Mouse (Mus musculus) heart, adult 2 months (tissue): ENCODE results near the gene Rars. TPM values are rescaled to one million over a fixed set of nuclear protein-coding genes. Genes with fewer than 3 reads are reported as not detected.
A peak's percentile ranks its signal among the peaks of the same experiment; 100 is the strongest.

Experiments used
- DNase-seq, 2 experiments: peaks; one replicate each; pipeline ENCODE4 v3.0.0; 2021
- H3K27ac ChIP-seq: fragments of 200-600 bp; 2 replicates; pipeline ENCODE4 v1.8.1; 2022
- H3K27me3 ChIP-seq: fragments of 200-500 bp; 2 replicates; pipeline ENCODE4 v1.6.1; 2012; ENCODE audit warnings: mild to moderate bottlenecking, low read length, inconsistent platforms, mixed read lengths; ENCODE audit not compliant: control insufficient read depth, insufficient read depth
- H3K36me3 ChIP-seq: fragments of 200-500 bp; 2 replicates; pipeline ENCODE4 v1.6.1; 2012; ENCODE audit warnings: low read length, inconsistent platforms; ENCODE audit not compliant: control insufficient read depth, insufficient read depth
- H3K4me1 ChIP-seq: fragments of 200-500 bp; 2 replicates; pipeline ENCODE4 v1.6.1; 2011; ENCODE audit warnings: low read length; ENCODE audit not compliant: control insufficient read depth, insufficient read depth
- H3K4me3 ChIP-seq: fragments of 200-600 bp; 2 replicates; pipeline ENCODE4 v1.8.1; 2022
- H3K79me2 ChIP-seq: fragments of 200-500 bp; replicated peaks from 2 replicates; pipeline ENCODE4 v1.6.1; 2012; ENCODE audit warnings: mild to moderate bottlenecking, inconsistent platforms, low read length, moderate library complexity, mixed read lengths; ENCODE audit not compliant: control insufficient read depth, insufficient read depth
- H3K9ac ChIP-seq: fragments of 200-500 bp; 2 replicates; pipeline ENCODE4 v1.6.1; 2012; ENCODE audit warnings: low read depth, mild to moderate bottlenecking, control low read depth, inconsistent platforms, low read length, mixed read lengths
- CTCF ChIP-seq: fragments of 200-600 bp; IDR thresholded peaks from 2 replicates; pipeline ENCODE4 v1.8.1; 2022; ENCODE audit warnings: antibody characterized with exemption, mild to moderate bottlenecking, moderate library complexity
- EP300 ChIP-seq: fragments of 200-500 bp; IDR thresholded peaks from 2 replicates; pipeline ENCODE4 v1.6.1; 2011; ENCODE audit warnings: low read depth, low read length, control low read depth; ENCODE audit not compliant: insufficient read depth
- POLR2A ChIP-seq: fragments of 200-500 bp; IDR thresholded peaks from 2 replicates; pipeline ENCODE4 v1.6.1; 2011; ENCODE audit warnings: mild to moderate bottlenecking, low read depth, low read length, control low read depth; ENCODE audit not compliant: insufficient read depth
- WGBS: fragments of 180-500 bp; shearing (Covaris S2); methylation state at CpG from one replicate; pipeline ENCODE4 v1.1.7; 2018; 5-methylcytosine and 5-hydroxymethylcytosine counted together
- intact Hi-C: fragments of 180-260 bp; cut with DNase I; formaldehyde crosslinking; loops from one replicate; pipeline ENCODE4 v1.15.1; 2025
- polyA plus RNA-seq: library from polyadenylated mRNA; depleted of rRNA; stranded (reverse); fragments of >200 nt; gene quantifications from 2 replicates; pipeline ENCODE4 v1.2.3, GENCODE M21; 2012
- total RNA-seq, 2 experiments: library from RNA; stranded (reverse); gene quantifications; 2 replicates each; pipeline ENCODE4 v1.2.3; 2021

The Rars gene
- total and polyA plus RNA-seq, 3 experiments = 11.7 to 37.4 (median 36.3) TPM

- peaks cover 8% of the 10 kb centered on the region for H3K36me3 ChIP-seq
- peaks cover 2% of the 10 kb centered on the region; the same call in 1 of the 2 replicates for H3K79me2 ChIP-seq
- no peak for DNase-seq
- no peaks in the 10 kb centered on the region for H3K27me3 ChIP-seq
- H3K4me1 ChIP-seq = no peaks in the 10 kb centered on the region
- H3K9ac ChIP-seq = no peak overlapping the region
- H3K4me3 ChIP-seq = no peak overlapping the region
- intact Hi-C loops = no loop called here
- H3K27ac ChIP-seq = no peak overlapping the region
- TF ChIP-seq EP300 = no peak
- whole genome bisulfite sequencing = 97% methylated on average over 3 of the region's 3 CpGs
Measured at GRCm38 (mm10) chr11:35782444-35782843, 51.9 kb downstream of the Rars start.

DNA sequence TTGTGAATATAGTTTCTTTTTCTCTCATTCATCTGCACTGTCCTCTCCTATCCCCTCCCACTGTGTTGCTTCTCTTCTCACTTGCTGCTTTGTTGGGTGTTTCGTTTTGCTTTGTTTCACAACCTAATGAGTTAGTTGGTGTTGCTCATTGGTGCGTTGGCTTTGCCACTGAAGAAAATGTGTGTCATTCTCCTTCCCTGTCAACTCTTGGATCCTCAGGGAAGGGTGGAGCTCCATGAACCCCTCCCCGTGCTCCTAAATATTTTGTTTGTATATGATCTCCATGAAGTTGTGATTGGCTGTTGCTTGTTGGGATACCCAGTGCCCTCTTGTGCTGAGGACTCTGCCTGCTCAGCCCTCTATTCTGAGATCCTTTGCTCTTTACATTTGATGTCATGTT lies 54.0 kb downstream of the Rars start:
- 82% methylated on average over 3 of the region's 3 CpGs for WGBS
- Histone ChIP-seq H3K9ac (no peak overlapping the region), H3K27me3 (no peaks in the 10 kb centered on the region), H3K79me2 (peaks cover 2% of the 10 kb centered on the region; the same call in 1 of the 2 replicates), H3K4me3 (no peak overlapping the region), H3K36me3 (peaks cover 13% of the 10 kb centered on the region), H3K27ac (no peak overlapping the region), H3K4me1 (no peaks in the 10 kb centered on the region)
- TF ChIP-seq POLR2A (no peak), CTCF (peak; percentile 44), EP300 (no peak)
- DNase-seq = no peak
- intact Hi-C loops = no loop called here

DNA sequence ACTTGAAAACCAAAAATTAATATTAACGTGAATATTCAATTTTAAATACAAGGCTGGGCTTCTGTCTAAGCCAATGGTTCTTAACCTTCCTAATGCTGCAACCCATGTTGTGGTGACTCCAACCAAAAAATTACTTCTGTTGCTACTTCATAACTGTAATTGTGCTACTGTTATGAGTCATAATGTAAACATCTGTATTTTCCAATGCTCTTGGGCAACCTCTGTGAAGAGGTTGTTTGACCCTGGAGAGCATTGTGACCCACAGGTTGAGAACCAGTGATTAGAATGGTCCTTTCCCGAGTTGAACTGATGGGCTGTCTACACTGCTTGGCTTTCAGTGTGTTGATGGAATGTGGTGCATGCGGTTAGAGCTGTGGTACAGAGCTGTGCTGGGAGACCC lies 57.9 kb downstream of the Rars start:
- TF ChIP-seq CTCF = no peak
- 78% methylated on average over 3 of the region's 3 CpGs for WGBS
- Histone ChIP-seq H3K4me3 (no peak overlapping the region), H3K79me2 (peaks cover 4% of the 10 kb centered on the region; the same call in 1 of the 2 replicates), H3K27ac (no peak overlapping the region), H3K36me3 (peaks cover 13% of the 10 kb centered on the region), H3K4me1 (no peaks in the 10 kb centered on the region), H3K27me3 (no peaks in the 10 kb centered on the region), H3K9ac (no peak overlapping the region)
- no peak for DNase-seq
- intact Hi-C loops = loop anchor here (10.0 kb wide), 1 partner anchor 942 kb away; the partner anchor contains the start of gene Spdl1

- WGBS = 88% methylated on average over 3 of the region's 3 CpGs
- intact Hi-C loops = loop anchor here (10.0 kb wide), 1 partner anchor 941 kb away; the partner anchor contains the start of gene Spdl1
- TF ChIP-seq POLR2A (no peak), CTCF (no peak), EP300 (no peak)
Measured at GRCm38 (mm10) chr11:35775606-35776005, 58.7 kb downstream of the Rars start.

DNA sequence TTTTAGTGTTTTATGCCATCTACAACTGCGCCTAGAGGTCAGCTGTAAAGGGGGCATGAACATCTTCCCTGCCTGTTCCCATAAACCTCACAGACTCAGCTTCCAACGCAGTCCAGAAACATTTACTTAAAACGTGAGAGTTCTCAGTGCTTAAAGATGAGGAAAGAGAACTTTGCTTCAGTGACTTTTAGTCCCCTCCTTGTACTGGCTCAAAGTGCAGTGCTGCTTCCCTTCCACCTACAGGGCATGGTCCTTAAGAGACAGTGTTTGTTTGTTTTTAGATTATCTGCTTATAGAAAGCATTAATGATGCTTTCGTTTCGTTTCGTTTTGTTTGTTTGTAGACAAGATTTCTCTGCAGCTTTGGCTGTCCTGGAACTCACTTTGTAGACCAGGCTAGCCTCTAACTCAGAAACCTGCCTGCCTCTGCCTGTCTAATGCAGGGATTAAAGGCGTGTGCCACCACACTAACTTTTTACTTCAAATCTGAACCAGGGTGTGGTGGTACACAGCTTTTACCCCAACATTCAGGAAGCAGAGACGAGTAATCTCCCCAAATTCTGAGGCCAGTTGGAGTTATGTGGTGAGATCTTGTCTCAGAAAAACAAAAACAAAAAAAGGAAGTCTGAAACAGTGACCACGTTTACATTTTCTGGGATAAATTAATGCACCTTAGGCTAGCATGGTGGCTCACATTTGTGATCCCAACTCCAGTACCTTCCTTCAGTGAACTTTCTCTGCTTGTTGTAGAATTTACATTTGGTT lies 63.4 kb downstream of the Rars start:
- no peak for DNase-seq
- WGBS = 41% methylated on average over 9 of the region's 9 CpGs
- Histone ChIP-seq H3K9ac (peak overlapping the region; percentile 44; the same call in 1 of the 2 replicates), H3K27ac (no peak overlapping the region), H3K36me3 (peaks cover 7% of the 10 kb centered on the region), H3K79me2 (peaks cover 5% of the 10 kb centered on the region), H3K4me3 (peak overlapping the region; percentile 95), H3K27me3 (no peaks in the 10 kb centered on the region), H3K4me1 (peaks cover 3% of the 10 kb centered on the region)
- no peak for TF ChIP-seq POLR2A
- intact Hi-C loops = loop anchor here (2.0 to 10.0 kb wide), 2 partner anchors 64 to 936 kb away; partner anchors contain the start of genes Rars and Spdl1

More at GRCm38 (mm10) chr11:35775606-35776005, 58.7 kb downstream of the Rars start:
- Histone ChIP-seq H3K4me3 (no peak overlapping the region), H3K27ac (no peak overlapping the region), H3K79me2 (peaks cover 4% of the 10 kb centered on the region; the same call in 1 of the 2 replicates), H3K27me3 (no peaks in the 10 kb centered on the region), H3K4me1 (peaks cover under 1% of the 10 kb centered on the region), H3K36me3 (peaks cover 17% of the 10 kb centered on the region), H3K9ac (no peak overlapping the region)
- no peak for DNase-seq

GRCm38 (mm10) chr11:35769746-35770437 lies 64.4 kb downstream of the Rars start:
- TF ChIP-seq EP300 (no peak), POLR2A (peak; percentile 75)
- intact Hi-C loops = loop anchor here (2.0 to 10.0 kb wide), 2 partner anchors 65 to 935 kb away; partner anchors contain the start of genes Rars and Spdl1
- Histone ChIP-seq H3K27ac (peak overlapping the region; percentile 87), H3K9ac (peak overlapping the region; percentile 97), H3K79me2 (peaks cover 3% of the 10 kb centered on the region), H3K4me3 (peak overlapping the region; percentile 95), H3K36me3 (peaks cover 7% of the 10 kb centered on the region), H3K4me1 (peaks cover 3% of the 10 kb centered on the region), H3K27me3 (no peaks in the 10 kb centered on the region)
- no peak for DNase-seq
- 1% methylated on average over 37 of the region's 41 CpGs for WGBS
